Mouse (Mus musculus) brain, embryonic 14.5 days (tissue): ENCODE results near the gene Usp4.

Experiments
- CTCF ChIP-seq: fragments of 200-500 bp; IDR thresholded peaks from 2 replicates; pipeline ENCODE4 v1.5.1; 2012; ENCODE audit warnings: inconsistent platforms, mild to moderate bottlenecking, moderate library complexity, borderline replicate concordance; ENCODE audit not compliant: insufficient read depth, insufficient read length; ENCODE audit errors: extremely low read depth
- POLR2A ChIP-seq: fragments of 200-500 bp; IDR thresholded peaks from 2 replicates; pipeline ENCODE4 v1.6.1; 2012; ENCODE audit warnings: mild to moderate bottlenecking, inconsistent platforms, borderline replicate concordance; ENCODE audit not compliant: poor library complexity, insufficient read depth, insufficient read length, severe bottlenecking; ENCODE audit errors: extremely low read depth

GRCm38 (mm10) chr9:108409535-108409934, 61.9 kb downstream of the Usp4 start:
- no peak for TF ChIP-seq CTCF
- no peak for TF ChIP-seq POLR2A
